Mouse (Mus musculus): ENCODE data around the gene Acacb. TPM values are rescaled to one million over a fixed set of nuclear protein-coding genes. Genes with fewer than 3 reads are reported as not detected.

The Acacb gene
- polyA plus RNA-seq (2016; fragmentation: Nextera tagmentation; extraction: Ambion mirVana), result 0.80 and 1.8 TPM in 2 replicates

DNA sequence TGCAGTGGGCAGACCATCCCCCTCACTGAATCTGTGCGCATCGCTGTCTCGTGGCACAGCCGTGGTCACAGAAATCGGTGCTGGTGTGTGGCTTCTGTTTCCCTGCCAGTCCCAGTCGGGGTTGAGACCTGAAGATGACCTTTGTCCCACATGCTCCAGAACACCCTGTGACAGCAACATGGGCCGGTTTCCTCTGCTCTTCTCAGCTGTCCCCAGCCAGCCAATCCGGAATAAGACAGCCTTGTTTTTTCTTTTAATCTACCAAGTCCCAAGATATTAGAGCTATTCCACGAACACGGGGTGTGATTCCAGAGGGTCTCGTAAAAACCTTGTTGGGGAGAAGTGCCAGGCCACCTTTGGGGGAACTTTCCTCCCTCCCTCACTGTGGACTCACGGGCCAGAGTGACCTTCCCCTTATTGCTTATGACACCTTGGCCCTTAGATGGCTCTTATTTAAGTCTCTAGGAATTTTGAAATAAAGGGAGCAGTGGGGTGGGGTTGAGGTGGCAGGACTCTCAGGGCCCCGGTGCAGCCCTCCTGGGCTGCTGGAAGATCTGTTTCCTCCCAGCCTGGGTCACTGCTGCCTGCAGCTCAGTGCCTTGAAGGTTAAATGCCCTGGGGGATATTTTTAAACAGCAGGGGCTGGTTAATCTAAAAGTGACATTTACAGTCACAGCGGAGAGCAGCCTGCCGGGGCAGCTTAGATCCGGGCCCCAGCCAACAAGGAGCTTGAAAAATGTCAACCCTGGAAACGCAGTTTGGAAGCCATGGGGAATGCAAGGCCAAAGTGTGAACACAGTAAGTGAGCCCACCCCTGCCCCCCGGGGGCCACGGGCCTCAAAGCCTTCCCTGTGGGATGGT lies at the start of gene Acacb:
Acacb (plus strand) TSS at position 508 of the 861 bp plus-strand sequence.
- Histone ChIP-seq H3K9me3 (no peaks in the 10 kb centered on the region), H3K27ac (no peak within 1 kb of the TSS), H3K9ac (no peak within 1 kb of the TSS), H3K27me3 (replicated peaks) (no peaks in the 10 kb centered on the region), H3K4me2 (replicated peaks) (no peak within 1 kb of the TSS), H3K4me3 (no peak within 1 kb of the TSS), H3K4me1 (peaks cover 10% of the 10 kb centered on the region), H3K36me3 (no peaks in the 10 kb centered on the region)
- ATAC-seq (ENCODE audit: low FRiP score, low read depth), result no peak
- WGBS, result 48% methylated on average over 19 of the region's 19 CpGs

DNA sequence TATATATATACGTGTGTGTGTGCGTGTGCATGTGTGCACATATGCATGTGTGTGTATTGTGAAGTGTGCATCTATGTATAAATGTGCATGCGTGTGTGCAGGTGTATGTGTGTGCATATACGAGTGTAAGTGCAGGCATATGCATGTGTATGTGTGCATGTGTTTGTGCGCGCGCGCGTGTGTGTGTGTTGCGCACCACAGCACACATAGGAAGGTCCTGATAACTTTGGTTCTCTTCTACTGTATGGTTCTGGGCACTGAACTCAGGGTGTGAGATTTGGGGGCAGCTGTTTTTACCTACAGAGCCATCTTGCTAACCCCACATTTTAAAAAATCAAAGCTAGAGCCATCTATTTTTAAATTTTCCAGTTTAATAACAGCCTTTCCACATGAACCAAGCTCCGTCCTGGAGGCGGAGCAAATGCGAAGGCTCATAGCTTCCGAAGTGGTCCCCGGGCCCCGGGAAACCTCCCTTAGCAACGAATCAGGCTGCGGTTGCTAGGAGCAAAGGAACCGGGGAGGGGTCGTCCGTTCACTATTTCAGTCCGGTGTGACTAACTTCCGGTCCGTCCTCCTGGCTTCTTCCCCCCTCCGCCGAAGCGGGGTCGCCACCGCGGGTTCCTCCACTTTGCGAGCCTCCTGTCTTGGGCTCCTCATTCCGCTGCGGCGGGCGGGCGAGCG lies 46.5 kb upstream of the Acacb start:
- H3K27me3 ChIP-seq (replicated peaks), result no peaks in the 10 kb centered on the region
- peaks cover 12% of the 10 kb centered on the region for H3K4me1 ChIP-seq
- peak overlapping the region; percentile 92 for H3K4me2 ChIP-seq (replicated peaks)
- ATAC-seq (ENCODE audit: low FRiP score, low read depth), result peak; percentile 91
- 8% methylated on average over 37 of the region's 37 CpGs for WGBS
- peak overlapping the region; percentile 20; the same call in 1 of the 2 replicates for H3K27ac ChIP-seq
- no peaks in the 10 kb centered on the region for H3K9me3 ChIP-seq
- peak overlapping the region; percentile 97 for H3K9ac ChIP-seq
- peak overlapping the region; percentile 98 for H3K4me3 ChIP-seq
- H3K36me3 ChIP-seq, result peaks cover 15% of the 10 kb centered on the region

DNA sequence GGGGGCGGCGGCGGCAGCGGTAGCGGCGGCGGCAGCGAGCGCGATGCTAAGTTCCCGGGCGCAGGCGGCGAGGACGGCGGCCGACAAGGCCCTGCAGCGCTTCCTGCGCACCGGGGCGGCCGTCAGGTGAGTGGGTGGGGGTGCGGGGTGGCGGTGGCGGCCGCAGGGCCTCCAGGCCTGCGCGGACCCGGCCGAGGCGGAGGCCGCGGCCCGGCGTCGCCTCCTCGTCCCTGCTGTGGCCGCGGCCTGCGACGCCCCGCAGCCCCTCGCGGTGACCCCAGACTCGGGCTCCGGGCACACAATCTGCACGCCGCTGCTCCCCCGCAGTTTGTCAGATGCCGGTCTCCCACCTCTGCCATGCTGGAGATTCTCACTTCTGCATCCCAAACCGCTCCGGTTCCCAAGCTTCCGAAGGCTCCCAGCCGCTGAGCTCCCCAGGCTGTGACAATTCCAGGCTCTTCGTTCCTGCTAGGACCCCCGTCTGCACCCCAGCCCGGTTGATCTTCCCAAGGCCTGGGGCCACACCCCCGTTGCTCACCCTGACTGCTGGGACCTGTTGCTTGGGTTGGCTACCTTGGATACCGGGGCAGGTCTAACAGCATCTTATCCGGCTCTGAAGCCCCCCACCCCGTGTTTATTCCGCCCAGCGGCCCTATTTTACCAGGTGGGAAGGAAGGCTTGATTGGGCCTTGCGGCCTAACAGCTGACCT lies 45.8 kb upstream of the Acacb start:
- Histone ChIP-seq H3K4me1 (peaks cover 12% of the 10 kb centered on the region), H3K4me3 (peak overlapping the region; percentile 98), H3K27me3 (replicated peaks) (no peaks in the 10 kb centered on the region), H3K9ac (peak overlapping the region; percentile 97), H3K4me2 (replicated peaks) (peak overlapping the region; percentile 92), H3K27ac (peak overlapping the region; percentile 20; the same call in 1 of the 2 replicates), H3K9me3 (no peaks in the 10 kb centered on the region), H3K36me3 (peaks cover 22% of the 10 kb centered on the region)
- peak; percentile 77 for ATAC-seq (ENCODE audit: low FRiP score, low read depth)
- WGBS, result 2% methylated on average over 64 of the region's 64 CpGs

DNA sequence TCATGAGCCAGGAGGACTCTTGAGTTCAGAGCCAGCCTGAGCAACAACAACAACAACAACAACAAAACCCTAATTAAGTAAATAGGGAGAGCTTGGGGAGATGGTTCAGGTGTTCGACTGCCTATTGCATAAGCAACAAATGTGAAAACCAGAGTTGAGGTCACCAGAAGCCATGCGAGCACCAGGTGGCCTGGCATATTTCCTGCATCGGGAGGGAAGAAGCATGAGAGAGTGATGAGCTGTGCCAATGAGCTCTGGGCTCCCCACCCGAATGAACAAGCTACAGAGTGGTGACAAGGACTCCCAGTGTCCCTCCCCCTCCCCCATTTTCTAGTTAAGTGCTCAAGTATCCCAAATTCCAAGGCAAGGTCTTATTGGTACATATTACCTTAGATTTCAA lies 44.5 kb upstream of the Acacb start:
- WGBS, result 86% methylated on average over 4 of the region's 4 CpGs
- ATAC-seq (ENCODE audit: low FRiP score, low read depth), result no peak
- Histone ChIP-seq H3K9ac (no peak overlapping the region), H3K27me3 (replicated peaks) (no peaks in the 10 kb centered on the region), H3K27ac (no peak overlapping the region), H3K4me2 (replicated peaks) (no peak overlapping the region), H3K4me1 (peaks cover 12% of the 10 kb centered on the region), H3K9me3 (no peaks in the 10 kb centered on the region), H3K4me3 (no peak overlapping the region), H3K36me3 (peaks cover 35% of the 10 kb centered on the region)

DNA sequence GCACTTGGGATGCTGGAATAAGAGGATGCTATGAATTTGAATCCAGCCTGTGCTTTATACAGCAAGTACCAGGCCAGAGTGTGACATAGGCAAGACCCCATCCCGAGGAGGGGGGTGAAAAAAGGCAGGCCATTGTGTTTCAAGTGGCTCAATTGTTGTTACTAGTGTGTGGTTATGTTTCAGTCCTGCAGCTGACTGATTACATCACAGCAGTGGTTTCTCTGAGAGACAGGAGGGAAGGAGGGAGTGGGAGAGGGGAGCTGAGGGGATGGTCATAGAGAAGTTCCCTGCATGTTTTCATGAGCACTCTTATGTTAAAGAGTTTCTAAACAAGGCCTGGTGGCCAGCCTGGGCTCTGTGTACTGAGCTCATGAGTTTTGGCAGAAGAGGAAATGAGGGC lies 43.5 kb upstream of the Acacb start:
- Histone ChIP-seq H3K9ac (no peak overlapping the region), H3K4me1 (peaks cover 12% of the 10 kb centered on the region), H3K36me3 (peaks cover 42% of the 10 kb centered on the region), H3K27ac (no peak overlapping the region), H3K9me3 (no peaks in the 10 kb centered on the region), H3K27me3 (replicated peaks) (no peaks in the 10 kb centered on the region), H3K4me3 (no peak overlapping the region), H3K4me2 (replicated peaks) (no peak overlapping the region)
- WGBS, result 74% methylated on average over 1 of the region's 1 CpGs
- ATAC-seq (ENCODE audit: low FRiP score, low read depth), result no peak

DNA sequence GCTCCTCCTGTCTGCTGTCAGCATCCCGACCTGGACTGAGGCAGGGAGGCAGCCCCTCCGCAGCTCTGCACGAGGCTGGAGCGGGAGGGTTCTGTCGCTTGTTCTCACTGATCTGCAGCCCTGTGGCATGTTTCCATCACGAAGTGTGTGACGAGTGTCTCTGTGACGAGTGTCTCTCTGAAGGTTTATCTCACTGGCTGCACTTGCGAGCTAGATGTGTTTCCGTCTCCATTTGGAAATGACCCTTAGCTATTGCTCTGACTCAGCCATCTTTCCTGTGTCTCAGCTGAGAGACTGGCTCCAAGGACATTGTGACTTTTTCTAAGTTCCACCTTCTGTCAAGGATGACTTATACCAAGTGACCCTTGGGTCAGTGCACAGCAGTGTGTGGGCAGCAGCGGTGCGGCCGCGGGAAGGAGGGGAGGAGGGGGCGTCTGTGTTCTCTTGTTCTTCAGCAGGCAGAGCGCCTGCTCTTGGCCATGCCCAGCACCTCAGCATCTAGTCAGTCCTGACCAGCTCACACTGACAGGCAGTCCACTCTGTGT lies 39.9 kb upstream of the Acacb start:
- Histone ChIP-seq H3K4me2 (replicated peaks) (no peak overlapping the region), H3K4me1 (no peaks in the 10 kb centered on the region), H3K36me3 (peaks cover 79% of the 10 kb centered on the region), H3K27ac (no peak overlapping the region), H3K4me3 (no peak overlapping the region), H3K27me3 (replicated peaks) (no peaks in the 10 kb centered on the region), H3K9me3 (0 out of 2 replicates have a peak, but pooled peaks cover 3% of the 10 kb centered on the region), H3K9ac (no peak overlapping the region)
- ATAC-seq (ENCODE audit: low FRiP score, low read depth), result no peak
- WGBS, result 79% methylated on average over 16 of the region's 16 CpGs

DNA sequence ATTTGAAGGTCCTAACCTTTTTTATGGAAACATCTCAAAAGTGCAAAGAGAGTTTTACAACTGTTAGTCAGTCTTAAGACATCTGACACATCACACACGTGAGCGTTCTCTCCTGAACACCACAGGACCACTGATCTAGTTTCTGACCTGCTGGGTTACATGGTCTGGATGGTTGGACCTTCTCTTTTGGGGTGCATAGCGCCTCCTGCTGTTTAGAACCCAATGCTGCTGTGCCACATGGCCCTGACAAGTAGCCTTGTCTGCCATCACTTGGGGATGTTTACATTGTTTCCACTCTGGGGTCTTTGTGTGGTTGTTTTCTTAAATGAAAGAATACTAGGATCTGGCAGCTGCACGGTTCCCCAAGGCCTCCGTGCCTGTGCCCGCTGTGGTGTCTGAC lies 33.0 kb upstream of the Acacb start:
- no peak for ATAC-seq (ENCODE audit: low FRiP score, low read depth)
- no peak overlapping the region for H3K4me2 ChIP-seq (replicated peaks)
- H3K4me3 ChIP-seq, result no peak overlapping the region
- no peaks in the 10 kb centered on the region for H3K27me3 ChIP-seq (replicated peaks)
- no peaks in the 10 kb centered on the region for H3K4me1 ChIP-seq
- H3K36me3 ChIP-seq, result peaks cover 89% of the 10 kb centered on the region
- no peak overlapping the region for H3K9ac ChIP-seq
- H3K9me3 ChIP-seq, result 0 out of 2 replicates have a peak, but pooled peaks cover 3% of the 10 kb centered on the region
- 84% methylated on average over 6 of the region's 6 CpGs for WGBS
- H3K27ac ChIP-seq, result no peak overlapping the region

DNA sequence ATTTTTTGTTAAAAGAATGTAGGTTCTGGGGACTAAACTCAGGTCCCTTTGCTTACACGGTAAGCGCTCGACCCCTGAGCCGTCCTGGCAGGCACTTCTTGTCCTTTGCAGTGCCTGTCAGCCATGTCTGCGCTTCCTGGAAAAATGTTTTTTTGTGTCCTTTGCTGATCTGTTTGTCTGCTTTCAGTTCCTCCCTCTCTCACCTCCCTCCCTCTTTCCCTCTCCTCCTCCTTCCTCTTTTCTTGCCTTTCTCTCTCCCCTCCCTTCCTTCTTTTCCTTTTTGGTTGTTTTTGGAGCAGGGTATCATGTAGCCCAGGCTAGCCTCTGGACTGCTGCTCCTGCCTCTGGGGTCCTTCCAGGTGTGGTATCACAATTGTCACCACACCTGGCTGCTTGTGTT lies 31.3 kb upstream of the Acacb start:
- WGBS, result 88% methylated on average over 5 of the region's 5 CpGs
- no peaks in the 10 kb centered on the region for H3K4me1 ChIP-seq
- H3K27me3 ChIP-seq (replicated peaks), result no peaks in the 10 kb centered on the region
- H3K9ac ChIP-seq, result no peak overlapping the region
- H3K27ac ChIP-seq, result no peak overlapping the region
- no peaks in the 10 kb centered on the region for H3K9me3 ChIP-seq
- peaks cover 89% of the 10 kb centered on the region for H3K36me3 ChIP-seq
- no peak overlapping the region for H3K4me2 ChIP-seq (replicated peaks)
- H3K4me3 ChIP-seq, result no peak overlapping the region
- no peak for ATAC-seq (ENCODE audit: low FRiP score, low read depth)

DNA sequence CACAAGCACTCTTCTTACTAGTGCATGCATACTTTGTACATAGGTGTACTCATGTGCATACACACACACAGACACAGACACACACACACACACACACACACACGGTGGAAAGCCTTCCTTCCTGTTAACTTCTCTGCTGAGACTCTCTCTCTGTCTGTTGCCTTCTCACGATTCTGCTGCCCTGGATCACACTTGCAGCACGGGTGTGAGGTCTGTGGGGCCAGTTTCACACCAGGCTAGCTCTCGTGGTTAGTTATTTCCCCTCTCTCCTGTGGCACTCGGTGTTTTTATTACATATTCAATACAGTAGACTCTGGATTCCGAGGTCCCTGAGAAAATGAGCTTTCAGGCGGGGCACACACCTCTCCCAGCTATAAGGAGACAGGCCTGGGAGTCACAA lies 29.7 kb upstream of the Acacb start:
- WGBS, result 85% methylated on average over 7 of the region's 7 CpGs
- Histone ChIP-seq H3K9ac (no peak overlapping the region), H3K27me3 (replicated peaks) (no peaks in the 10 kb centered on the region), H3K36me3 (peaks cover 91% of the 10 kb centered on the region), H3K4me2 (replicated peaks) (no peak overlapping the region), H3K9me3 (no peaks in the 10 kb centered on the region), H3K4me1 (no peaks in the 10 kb centered on the region), H3K27ac (no peak overlapping the region), H3K4me3 (no peak overlapping the region)
- no peak for ATAC-seq (ENCODE audit: low FRiP score, low read depth)

DNA sequence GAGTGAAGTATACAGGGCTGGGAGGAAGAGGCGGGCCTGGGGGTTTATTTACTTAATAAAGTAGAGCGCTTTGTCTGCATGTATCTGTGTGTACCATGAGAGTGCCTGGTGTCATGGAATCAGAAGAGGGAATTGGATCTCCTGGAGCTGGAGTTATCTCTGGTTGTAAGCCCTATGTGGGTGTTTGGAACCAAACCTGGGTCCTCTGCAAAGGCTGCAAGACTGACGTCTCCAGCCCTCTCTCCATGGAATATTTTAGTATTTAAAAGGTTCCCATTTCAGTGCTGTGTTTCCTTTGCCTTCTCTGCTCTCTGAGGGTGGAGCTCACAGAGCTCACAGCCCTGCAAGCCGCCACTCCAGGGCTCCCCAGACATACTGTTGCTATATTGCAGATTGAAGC lies 26.5 kb upstream of the Acacb start:
- Histone ChIP-seq H3K9ac (no peak overlapping the region), H3K4me3 (no peak overlapping the region), H3K4me2 (replicated peaks) (no peak overlapping the region), H3K4me1 (no peaks in the 10 kb centered on the region), H3K27me3 (replicated peaks) (no peaks in the 10 kb centered on the region), H3K27ac (no peak overlapping the region), H3K9me3 (no peaks in the 10 kb centered on the region), H3K36me3 (peaks cover 90% of the 10 kb centered on the region)
- 89% methylated on average over 4 of the region's 4 CpGs for WGBS
- ATAC-seq (ENCODE audit: low FRiP score, low read depth), result no peak

DNA sequence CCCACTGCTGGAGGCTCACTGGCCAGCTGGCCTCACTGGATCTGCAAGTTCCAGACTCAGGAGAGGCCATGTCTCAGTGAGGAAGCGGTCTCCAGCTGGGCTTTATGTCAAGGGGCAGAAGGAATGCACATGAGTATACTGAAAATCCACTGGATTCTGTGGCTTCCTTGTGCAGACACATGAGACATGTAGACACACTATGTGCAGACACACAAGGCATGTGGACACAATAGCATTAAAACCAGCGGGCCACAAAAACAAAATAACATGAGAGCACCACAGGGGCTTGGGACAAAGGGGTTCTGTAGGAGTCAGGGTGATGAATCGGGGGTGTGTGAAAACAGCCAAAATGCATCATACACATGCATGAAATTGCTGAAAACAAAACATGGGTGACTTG lies 20.3 kb upstream of the Acacb start:
- Histone ChIP-seq H3K36me3 (peaks cover 41% of the 10 kb centered on the region), H3K4me1 (no peaks in the 10 kb centered on the region), H3K27me3 (replicated peaks) (no peaks in the 10 kb centered on the region), H3K27ac (no peak overlapping the region), H3K9ac (no peak overlapping the region), H3K4me2 (replicated peaks) (no peak overlapping the region), H3K4me3 (no peak overlapping the region), H3K9me3 (no peaks in the 10 kb centered on the region)
- 90% methylated on average over 3 of the region's 3 CpGs for WGBS
- no peak for ATAC-seq (ENCODE audit: low FRiP score, low read depth)
